Mouse (Mus musculus): Measurements from ENCODE around the gene Nav2. TPM values are rescaled to one million over a fixed set of nuclear protein-coding genes. Genes with fewer than 3 reads are reported as not detected.

Gene Nav2
- polyA plus RNA-seq, 1 experiment from 2014 or later = 22.5 TPM

- WGBS = 53% methylated on average over 11 of the region's 11 CpGs
- Histone ChIP-seq H3K4me3 (replicated peaks; ENCODE audit: low read depth, low read length) (no peak overlapping the region), H3K4me2 (ENCODE audit: low read length) (no peak overlapping the region), H3K4me1 (ENCODE audit: control insufficient read depth, insufficient read depth, low read length) (peaks cover 37% of the 10 kb centered on the region), H3K9ac (replicated peaks; ENCODE audit: low read length) (no peak overlapping the region), H3K9me3 (ENCODE audit: control insufficient read depth, low read length) (no peaks in the 10 kb centered on the region), H3K36me3 (ENCODE audit: control insufficient read depth, insufficient read depth, low read length) (no peaks in the 10 kb centered on the region), H3K27ac (replicated peaks; ENCODE audit: low read depth, low read length) (no peak overlapping the region), H3K27me3 (ENCODE audit: control insufficient read depth, insufficient read depth, low read length) (peaks cover 4% of the 10 kb centered on the region; the same call in 1 of the 2 replicates)
- ATAC-seq (ENCODE audit: low FRiP score, low TSS enrichment) = no peak
- no peak for DNase-seq
Measured at GRCm38 (mm10) chr7:49525348-49526100, 617.0 kb downstream of the Nav2 start.

GRCm38 (mm10) chr7:49526101-49526499, 617.6 kb downstream of the Nav2 start:
- Histone ChIP-seq H3K4me3 (replicated peaks; ENCODE audit: low read depth, low read length) (no peak overlapping the region), H3K9me3 (ENCODE audit: control insufficient read depth, low read length) (no peaks in the 10 kb centered on the region), H3K27me3 (ENCODE audit: control insufficient read depth, insufficient read depth, low read length) (no peaks in the 10 kb centered on the region), H3K27ac (replicated peaks; ENCODE audit: low read depth, low read length) (no peak overlapping the region), H3K4me2 (ENCODE audit: low read length) (no peak overlapping the region), H3K4me1 (ENCODE audit: control insufficient read depth, insufficient read depth, low read length) (peaks cover 33% of the 10 kb centered on the region), H3K9ac (replicated peaks; ENCODE audit: low read length) (no peak overlapping the region), H3K36me3 (ENCODE audit: control insufficient read depth, insufficient read depth, low read length) (no peaks in the 10 kb centered on the region)
- no peak for ATAC-seq (ENCODE audit: low FRiP score, low TSS enrichment)
- WGBS = 86% methylated on average over 4 of the region's 4 CpGs
- DNase-seq = no peak

GRCm38 (mm10) chr7:49527495-49527894, 619.0 kb downstream of the Nav2 start:
- ATAC-seq (ENCODE audit: low FRiP score, low TSS enrichment) = no peak
- no peaks in the 10 kb centered on the region for H3K27me3 ChIP-seq (ENCODE audit: control insufficient read depth, insufficient read depth, low read length)
- no peaks in the 10 kb centered on the region for H3K36me3 ChIP-seq (ENCODE audit: control insufficient read depth, insufficient read depth, low read length)
- no peak overlapping the region for H3K27ac ChIP-seq (replicated peaks; ENCODE audit: low read depth, low read length)
- DNase-seq = no peak
- H3K9ac ChIP-seq (replicated peaks; ENCODE audit: low read length) = no peak overlapping the region
- 13% methylated on average over 4 of the region's 4 CpGs for WGBS
- H3K4me2 ChIP-seq (ENCODE audit: low read length) = no peak overlapping the region
- no peak overlapping the region for H3K4me3 ChIP-seq (replicated peaks; ENCODE audit: low read depth, low read length)
- H3K9me3 ChIP-seq (ENCODE audit: control insufficient read depth, low read length) = no peaks in the 10 kb centered on the region
- peaks cover 24% of the 10 kb centered on the region for H3K4me1 ChIP-seq (ENCODE audit: control insufficient read depth, insufficient read depth, low read length)

GRCm38 (mm10) chr7:49527925-49528324, 619.4 kb downstream of the Nav2 start:
- no peak for DNase-seq
- no peak overlapping the region for H3K27ac ChIP-seq (replicated peaks; ENCODE audit: low read depth, low read length)
- peaks cover 20% of the 10 kb centered on the region for H3K4me1 ChIP-seq (ENCODE audit: control insufficient read depth, insufficient read depth, low read length)
- no peak overlapping the region for H3K4me3 ChIP-seq (replicated peaks; ENCODE audit: low read depth, low read length)
- no peaks in the 10 kb centered on the region for H3K36me3 ChIP-seq (ENCODE audit: control insufficient read depth, insufficient read depth, low read length)
- ATAC-seq (ENCODE audit: low FRiP score, low TSS enrichment) = no peak
- no peak overlapping the region for H3K9ac ChIP-seq (replicated peaks; ENCODE audit: low read length)
- WGBS = 15% methylated on average over 4 of the region's 4 CpGs
- H3K4me2 ChIP-seq (ENCODE audit: low read length) = no peak overlapping the region
- no peaks in the 10 kb centered on the region for H3K9me3 ChIP-seq (ENCODE audit: control insufficient read depth, low read length)
- no peaks in the 10 kb centered on the region for H3K27me3 ChIP-seq (ENCODE audit: control insufficient read depth, insufficient read depth, low read length)

- Histone ChIP-seq H3K27me3 (ENCODE audit: control insufficient read depth, insufficient read depth, low read length) (no peaks in the 10 kb centered on the region), H3K9ac (replicated peaks; ENCODE audit: low read length) (no peak overlapping the region), H3K9me3 (ENCODE audit: control insufficient read depth, low read length) (no peaks in the 10 kb centered on the region), H3K4me3 (replicated peaks; ENCODE audit: low read depth, low read length) (no peak overlapping the region), H3K4me1 (ENCODE audit: control insufficient read depth, insufficient read depth, low read length) (0 out of 2 replicates have a peak, but pooled peaks cover 10% of the 10 kb centered on the region), H3K36me3 (ENCODE audit: control insufficient read depth, insufficient read depth, low read length) (no peaks in the 10 kb centered on the region), H3K4me2 (ENCODE audit: low read length) (no peak overlapping the region), H3K27ac (replicated peaks; ENCODE audit: low read depth, low read length) (no peak overlapping the region)
- WGBS = 89% methylated on average over 2 of the region's 2 CpGs
- DNase-seq (no peak), ATAC-seq (ENCODE audit: low FRiP score, low TSS enrichment) (no peak)
Measured at GRCm38 (mm10) chr7:49529498-49529897, 621.0 kb downstream of the Nav2 start.

GRCm38 (mm10) chr7:49533571-49533970, 625.1 kb downstream of the Nav2 start:
- no peak for DNase-seq
- WGBS = 90% methylated on average over 8 of the region's 8 CpGs

GRCm38 (mm10) chr7:49534208-49534607, 625.7 kb downstream of the Nav2 start:
- Histone ChIP-seq H3K9ac (replicated peaks; ENCODE audit: low read length) (no peak overlapping the region), H3K27me3 (ENCODE audit: control insufficient read depth, insufficient read depth, low read length) (no peaks in the 10 kb centered on the region), H3K4me1 (ENCODE audit: control insufficient read depth, insufficient read depth, low read length) (no peaks in the 10 kb centered on the region), H3K4me2 (ENCODE audit: low read length) (no peak overlapping the region), H3K4me3 (replicated peaks; ENCODE audit: low read depth, low read length) (no peak overlapping the region), H3K36me3 (ENCODE audit: control insufficient read depth, insufficient read depth, low read length) (no peaks in the 10 kb centered on the region; the same call in 1 of the 2 replicates), H3K9me3 (ENCODE audit: control insufficient read depth, low read length) (no peaks in the 10 kb centered on the region), H3K27ac (replicated peaks; ENCODE audit: low read depth, low read length) (no peak overlapping the region)
- WGBS = 93% methylated on average over 6 of the region's 6 CpGs
- ATAC-seq (ENCODE audit: low FRiP score, low TSS enrichment) (no peak), DNase-seq (no peak)

More at GRCm38 (mm10) chr7:49533571-49533970, 625.1 kb downstream of the Nav2 start:
- no peak for ATAC-seq (ENCODE audit: low FRiP score, low TSS enrichment)
- H3K9ac ChIP-seq (replicated peaks; ENCODE audit: low read length) = no peak overlapping the region
- no peaks in the 10 kb centered on the region; the same call in 1 of the 2 replicates for H3K36me3 ChIP-seq (ENCODE audit: control insufficient read depth, insufficient read depth, low read length)
- no peak overlapping the region for H3K4me3 ChIP-seq (replicated peaks; ENCODE audit: low read depth, low read length)
- no peaks in the 10 kb centered on the region for H3K9me3 ChIP-seq (ENCODE audit: control insufficient read depth, low read length)
- no peaks in the 10 kb centered on the region for H3K4me1 ChIP-seq (ENCODE audit: control insufficient read depth, insufficient read depth, low read length)
- no peak overlapping the region for H3K4me2 ChIP-seq (ENCODE audit: low read length)
- H3K27me3 ChIP-seq (ENCODE audit: control insufficient read depth, insufficient read depth, low read length) = no peaks in the 10 kb centered on the region
- no peak overlapping the region for H3K27ac ChIP-seq (replicated peaks; ENCODE audit: low read depth, low read length)

- H3K36me3 ChIP-seq (ENCODE audit: control insufficient read depth, insufficient read depth, low read length) = no peaks in the 10 kb centered on the region; the same call in 1 of the 2 replicates
- no peak overlapping the region for H3K4me3 ChIP-seq (replicated peaks; ENCODE audit: low read depth, low read length)
- H3K27me3 ChIP-seq (ENCODE audit: control insufficient read depth, insufficient read depth, low read length) = no peaks in the 10 kb centered on the region
- no peak overlapping the region for H3K4me2 ChIP-seq (ENCODE audit: low read length)
- no peaks in the 10 kb centered on the region for H3K4me1 ChIP-seq (ENCODE audit: control insufficient read depth, insufficient read depth, low read length)
- DNase-seq (no peak), ATAC-seq (ENCODE audit: low FRiP score, low TSS enrichment) (no peak)
- no peaks in the 10 kb centered on the region for H3K9me3 ChIP-seq (ENCODE audit: control insufficient read depth, low read length)
- H3K27ac ChIP-seq (replicated peaks; ENCODE audit: low read depth, low read length) = no peak overlapping the region
- WGBS = 89% methylated on average over 5 of the region's 5 CpGs
- H3K9ac ChIP-seq (replicated peaks; ENCODE audit: low read length) = no peak overlapping the region
Measured at GRCm38 (mm10) chr7:49538360-49538759, 629.8 kb downstream of the Nav2 start.

GRCm38 (mm10) chr7:49540181-49540580, 631.7 kb downstream of the Nav2 start:
- Histone ChIP-seq H3K4me3 (replicated peaks; ENCODE audit: low read depth, low read length) (no peak overlapping the region), H3K36me3 (ENCODE audit: control insufficient read depth, insufficient read depth, low read length) (no peaks in the 10 kb centered on the region; the same call in 1 of the 2 replicates)

More at GRCm38 (mm10) chr7:49540181-49540580, 631.7 kb downstream of the Nav2 start:
- Histone ChIP-seq H3K27ac (replicated peaks; ENCODE audit: low read depth, low read length) (no peak overlapping the region), H3K27me3 (ENCODE audit: control insufficient read depth, insufficient read depth, low read length) (no peaks in the 10 kb centered on the region), H3K4me1 (ENCODE audit: control insufficient read depth, insufficient read depth, low read length) (peaks cover 9% of the 10 kb centered on the region), H3K9ac (replicated peaks; ENCODE audit: low read length) (no peak overlapping the region), H3K4me2 (ENCODE audit: low read length) (no peak overlapping the region), H3K9me3 (ENCODE audit: control insufficient read depth, low read length) (no peaks in the 10 kb centered on the region)
- 71% methylated on average over 9 of the region's 9 CpGs for WGBS
- ATAC-seq (ENCODE audit: low FRiP score, low TSS enrichment) (no peak), DNase-seq (no peak)
